Mouse (Mus musculus) heart, postnatal 0 days (tissue): Measurements from ENCODE around the gene Tmprss3.

Experiments used
- CTCF ChIP-seq: IDR thresholded peaks from 2 replicates; pipeline ENCODE4 v1.5.1; 2016; ENCODE audit warnings: antibody characterized with exemption, control low read depth, low read depth
- EP300 ChIP-seq: IDR thresholded peaks from 2 replicates; pipeline ENCODE4 v1.6.1; 2016; ENCODE audit warnings: antibody characterized with exemption, low read depth

GRCm38 (mm10) chr17:31198877-31199276 is at the start of gene Tmprss3:
- TF ChIP-seq CTCF (no peak), EP300 (no peak)
